14 mouse cellular contexts compared by ENCODE assay signal in genomic region chr7:110245128-110245527, GRCm38 (mm10). TPM values are rescaled to one million over a fixed set of nuclear protein-coding genes. Genes with fewer than 3 reads are reported as not detected.
DNase-seq lines count a peak whose midpoint lies in the region; ATAC-seq and TF ChIP-seq lines count a peak whose summit lies in the region.
"Had no signal": no experiment of that assay in that cellular context is flagged by ENCODE, and none has a peak within 500 bp of the region (broad histone marks: within the 10 kb centered on the region; RNA-seq: fewer than 3 reads in every experiment).

No protein-coding gene starts in this region.

- peak; percentile 14 to 19 for DNase-seq in cerebellum, adult 2 months
- no peak for DNase-seq in cerebellum, adult 11 months
- peak; percentile 42 for DNase-seq in NIH3T3 (ENCODE audit: low read depth)
- peak; percentile 99 for DNase-seq in heart, adult 11 months
- DNase-seq in adrenal gland, adult (ENCODE audit: inconsistent age in 2 of 2, low spot score in 1 of 2): no peak
- DNase-seq in urinary bladder, adult 18-20 months (ENCODE audit: low spot score in 2 of 2): no peak
- DNase-seq in lung, postnatal 10 days: no peak
- DNase-seq: adrenal gland, postnatal 25 days; lung, adult 2 months had no signal

- ATAC-seq in heart, embryonic 16.5 days (replicated peaks; ENCODE audit: extremely low read depth, insufficient read depth, low FRiP score): peak; percentile 75
- ATAC-seq: forebrain, embryonic 13.5 days; intestine, embryonic 15.5 days had no signal

- no peak overlapping the region for H3K4me3 ChIP-seq in cerebellum, adult 2 months (replicated peaks; ENCODE audit: insufficient read depth, low read depth, low read length)
- no peak overlapping the region for H3K4me3 ChIP-seq in heart, embryonic 16.5 days (ENCODE audit: low read length)
- H3K4me3 ChIP-seq: embryonic facial prominence, embryonic 12.5 days; forebrain, embryonic 13.5 days; intestine, embryonic 15.5 days; megakaryocyte, embryonic 14.5 days had no signal

- no peaks in the 10 kb centered on the region; the same call in 1 of the 2 replicates for H3K4me1 ChIP-seq in cerebellum, adult 2 months (ENCODE audit: control insufficient read depth, insufficient read depth, low read length)
- H3K4me1 ChIP-seq in heart, embryonic 16.5 days (ENCODE audit: control insufficient read depth, insufficient read depth, low read length): peaks cover 17% of the 10 kb centered on the region
- H3K4me1 ChIP-seq: embryonic facial prominence, embryonic 12.5 days; forebrain, embryonic 13.5 days; intestine, embryonic 15.5 days had no signal

- H3K36me3 ChIP-seq in heart, embryonic 16.5 days (ENCODE audit: control insufficient read depth, insufficient read depth): 0 out of 2 replicates have a peak, but pooled peaks cover 2% of the 10 kb centered on the region
- H3K36me3 ChIP-seq: embryonic facial prominence, embryonic 12.5 days; intestine, embryonic 15.5 days had no signal

- no peaks in the 10 kb centered on the region for H3K27me3 ChIP-seq in cerebellum, adult 2 months (ENCODE audit: control insufficient read depth, insufficient read depth, low read length)
- no peaks in the 10 kb centered on the region for H3K27me3 ChIP-seq in heart, embryonic 16.5 days (ENCODE audit: control insufficient read depth, insufficient read depth, low read length)
- H3K27me3 ChIP-seq: embryonic facial prominence, embryonic 12.5 days; forebrain, embryonic 13.5 days; intestine, embryonic 15.5 days; megakaryocyte, embryonic 14.5 days had no signal

- H3K27ac ChIP-seq in cerebellum, adult 2 months (ENCODE audit: insufficient read depth, low read length): no peak overlapping the region
- H3K27ac ChIP-seq in heart, embryonic 16.5 days (ENCODE audit: low read length): peak overlapping the region; percentile 77
- H3K27ac ChIP-seq: embryonic facial prominence, embryonic 12.5 days; forebrain, embryonic 13.5 days; intestine, embryonic 15.5 days had no signal

- WGBS in cerebellum, adult 2 months: 58% methylated on average over 9 of the region's 9 CpGs
- WGBS in heart, embryonic 16.5 days: 37% methylated on average over 9 of the region's 9 CpGs

- TF ChIP-seq CTCF in cerebellum, adult 2 months (IDR thresholded peaks at IDR 0.05; ENCODE audit: borderline replicate concordance, insufficient read depth, low read depth, low read length): no peak

- peak overlapping the region; percentile 45 for H3K4me2 ChIP-seq in heart, embryonic 16.5 days (ENCODE audit: low read depth, low read length)
- H3K4me2 ChIP-seq: embryonic facial prominence, embryonic 12.5 days; forebrain, embryonic 13.5 days; intestine, embryonic 15.5 days had no signal

- no peak for TF ChIP-seq POLR2A in cerebellum, adult 2 months (IDR thresholded peaks at IDR 0.05; ENCODE audit: borderline replicate concordance, insufficient read depth, low read length)

- no peak overlapping the region for H3K9ac ChIP-seq in heart, embryonic 16.5 days (ENCODE audit: low read length)
- H3K9ac ChIP-seq: embryonic facial prominence, embryonic 12.5 days; forebrain, embryonic 13.5 days; intestine, embryonic 15.5 days had no signal

- no peaks in the 10 kb centered on the region for H3K9me3 ChIP-seq in heart, embryonic 16.5 days (replicated peaks; ENCODE audit: control insufficient read depth, low read length)
- H3K9me3 ChIP-seq: embryonic facial prominence, embryonic 12.5 days; forebrain, embryonic 13.5 days; intestine, embryonic 15.5 days; megakaryocyte, embryonic 14.5 days had no signal

RNA-seq across cellular contexts. Expression of gene Swap70, which starts 23.6 kb away (rescaled TPM):
- 5.2 and 5.4 TPM in 2 replicates for polyA plus RNA-seq in cerebellum, adult 2 months (2012; rRNA removed)
- 21.4 and 22.3 TPM in 2 replicates for polyA plus RNA-seq in heart, embryonic 16.5 days (2015; fragmentation: Nextera tagmentation; extraction: Ambion mirVana)

Comparison
In these comparisons a context has a peak if more than half of its experiments do, and no peak if none do; other contexts are left out.
1. DNase-seq: peak in cerebellum, adult 2 months (2 of 2), NIH3T3 (single experiment) and heart, adult 11 months (single experiment); none in cerebellum, adult 11 months (single experiment), adrenal gland, adult (0 of 2), urinary bladder, adult 18-20 months (0 of 2) and lung, postnatal 10 days (single experiment).